Mouse (Mus musculus) MEL (cell line): ENCODE data around the gene Gbx2. TPM values are rescaled to one million over a fixed set of nuclear protein-coding genes. Genes with fewer than 3 reads are reported as not detected.

Experiments
- DNase-seq: peaks from one replicate; pipeline ENCODE4 v3.0.0; 2011; ENCODE audit warnings: low read depth, low spot score
- H3K27ac ChIP-seq: 2 replicates; pipeline ENCODE4 v1.5.1; 2012; ENCODE audit warnings: low read depth, mild to moderate bottlenecking, control low read depth, low read length, moderate library complexity; ENCODE audit not compliant: control insufficient read depth
- H3K27me3 ChIP-seq, 2 experiments: fragments of 150-350 bp in 1 of 2; sonication (generic) in 1 of 2; 2 replicates each; pipeline ENCODE4 v1.6.1; 2012; ENCODE audit warnings: low read length in 2 of 2, mild to moderate bottlenecking in 2 of 2, improper control_type of control experiment in 1 of 2, moderate library complexity in 1 of 2; ENCODE audit not compliant: insufficient read depth in 2 of 2, control insufficient read depth in 1 of 2
- H3K36me3 ChIP-seq, 2 experiments: 2 replicates each; pipeline ENCODE4 v1.6.1; 2012 to 2014; ENCODE audit warnings: low read length in 2 of 2, improper control_type of control experiment in 1 of 2, inconsistent platforms in 1 of 2, mild to moderate bottlenecking in 1 of 2; ENCODE audit not compliant: insufficient read depth in 2 of 2, control insufficient read depth in 1 of 2
- H3K4me1 ChIP-seq, 2 experiments: fragments of 150-350 bp in 1 of 2; sonication (generic) in 1 of 2; 2 replicates each; pipeline ENCODE4 v1.6.1; 2012; ENCODE audit warnings: low read length in 2 of 2, improper control_type of control experiment in 1 of 2, mild to moderate bottlenecking in 1 of 2; ENCODE audit not compliant: insufficient read depth in 2 of 2, control insufficient read depth in 1 of 2
- H3K4me3 ChIP-seq, 2 experiments: fragments of 150-350 bp in 1 of 2; sonication (generic) in 1 of 2; 2 replicates each; pipeline ENCODE4 v1.5.1; 2012; ENCODE audit warnings: low read depth in 2 of 2, low read length in 2 of 2, mild to moderate bottlenecking in 2 of 2, moderate library complexity in 2 of 2, control low read depth in 1 of 2, improper control_type of control experiment in 1 of 2; ENCODE audit not compliant: control insufficient read depth in 1 of 2, insufficient read depth in 1 of 2
- H3K79me2 ChIP-seq: 2 replicates; pipeline ENCODE4 v1.6.1; 2012; ENCODE audit warnings: mild to moderate bottlenecking, low read length, moderate library complexity; ENCODE audit not compliant: control insufficient read depth, poor library complexity, insufficient read depth
- H3K9ac ChIP-seq: 2 replicates; pipeline ENCODE4 v1.6.1; 2012; ENCODE audit warnings: low read depth, mild to moderate bottlenecking, control low read depth, low read length, moderate library complexity; ENCODE audit not compliant: control insufficient read depth, poor library complexity, severe bottlenecking
- H3K9me3 ChIP-seq: fragments of 150-350 bp; sonication (generic); replicated peaks from 2 replicates; pipeline ENCODE4 v1.6.1; 2012; ENCODE audit warnings: mild to moderate bottlenecking, low read length, improper control_type of control experiment, moderate library complexity; ENCODE audit not compliant: insufficient read depth
- BHLHE40 ChIP-seq: IDR thresholded peaks from 2 replicates; pipeline ENCODE4 v1.6.1; 2012; ENCODE audit warnings: low read depth, mild to moderate bottlenecking, inconsistent platforms, low read length, improper control_type of control experiment, borderline replicate concordance
- CTCF ChIP-seq, 3 experiments: IDR thresholded peaks in 2 of 3; conservative IDR thresholded peaks in 1 of 3; 2 replicates each; pipeline ENCODE4 v1.5.1; 2011 to 2012; ENCODE audit warnings: low read length in 3 of 3, low read depth in 2 of 3, mild to moderate bottlenecking in 2 of 3, improper control_type of control experiment in 1 of 3, inconsistent platforms in 1 of 3, mixed read lengths in 1 of 3, moderate library complexity in 1 of 3; ENCODE audit not compliant: control insufficient read depth in 1 of 3, insufficient read depth in 1 of 3, poor library complexity in 1 of 3, severe bottlenecking in 1 of 3
- ETS1 ChIP-seq: IDR thresholded peaks from 2 replicates; pipeline ENCODE4 v1.6.1; 2012; ENCODE audit warnings: low read depth, mild to moderate bottlenecking, inconsistent platforms, low read length, improper control_type of control experiment, moderate library complexity
- GABPA ChIP-seq: IDR thresholded peaks from 2 replicates; pipeline ENCODE4 v1.6.1; 2012; ENCODE audit warnings: low read depth, mild to moderate bottlenecking, inconsistent platforms, low read length, improper control_type of control experiment, moderate library complexity
- HCFC1 ChIP-seq: IDR thresholded peaks from 2 replicates; pipeline ENCODE4 v1.6.1; 2012; ENCODE audit warnings: low read depth, mild to moderate bottlenecking, inconsistent platforms, low read length, improper control_type of control experiment, moderate library complexity
- KAT2A ChIP-seq: conservative IDR thresholded peaks from 2 replicates; pipeline ENCODE4 v1.6.1; 2012; ENCODE audit warnings: low read depth, low read length, improper control_type of control experiment, inconsistent platforms
- MAFK ChIP-seq: IDR thresholded peaks from 2 replicates; pipeline ENCODE4 v1.6.1; 2011; ENCODE audit warnings: low read depth, mild to moderate bottlenecking, low read length, improper control_type of control experiment, borderline replicate concordance
- MAX ChIP-seq: IDR thresholded peaks from 2 replicates; pipeline ENCODE4 v1.6.1; 2011; ENCODE audit warnings: low read length, improper control_type of control experiment
- MXI1 ChIP-seq: IDR thresholded peaks from 2 replicates; pipeline ENCODE4 v1.6.1; 2011; ENCODE audit warnings: mild to moderate bottlenecking, low read depth, low read length, improper control_type of control experiment
- MYC ChIP-seq: IDR thresholded peaks from 2 replicates; pipeline ENCODE4 v1.6.1; 2011; ENCODE audit warnings: low read depth, mild to moderate bottlenecking, low read length, improper control_type of control experiment, moderate library complexity
- RAD21 ChIP-seq: IDR thresholded peaks from 2 replicates; pipeline ENCODE4 v1.6.1; 2011; ENCODE audit warnings: mild to moderate bottlenecking, low read depth, low read length, improper control_type of control experiment
- RCOR1 ChIP-seq: IDR thresholded peaks from 2 replicates; pipeline ENCODE4 v1.6.1; 2012; ENCODE audit warnings: low read depth, mild to moderate bottlenecking, inconsistent platforms, low read length, improper control_type of control experiment
- TAL1 ChIP-seq: IDR thresholded peaks from 2 replicates; pipeline ENCODE4 v1.6.1; 2012; ENCODE audit warnings: mild to moderate bottlenecking, inconsistent platforms, low read length, moderate library complexity, mixed read lengths
- UBTF ChIP-seq: IDR thresholded peaks from 2 replicates; pipeline ENCODE4 v1.6.1; 2012; ENCODE audit warnings: low read depth, mild to moderate bottlenecking, inconsistent platforms, low read length, improper control_type of control experiment, moderate library complexity, borderline replicate concordance; ENCODE audit not compliant: insufficient read depth
- USF1 ChIP-seq: IDR thresholded peaks from 2 replicates; pipeline ENCODE4 v1.6.1; 2014; ENCODE audit warnings: low read depth, mild to moderate bottlenecking, inconsistent platforms, low read length, improper control_type of control experiment, moderate library complexity
- ZMIZ1 ChIP-seq: IDR thresholded peaks from 2 replicates; pipeline ENCODE4 v1.6.1; 2012; ENCODE audit warnings: low read depth, mild to moderate bottlenecking, inconsistent platforms, low read length, improper control_type of control experiment, moderate library complexity
- ZNF384 ChIP-seq: IDR thresholded peaks from 2 replicates; pipeline ENCODE4 v1.6.1; 2012; ENCODE audit warnings: low read depth, mild to moderate bottlenecking, inconsistent platforms, low read length, improper control_type of control experiment
- polyA plus RNA-seq, 2 experiments: library from polyadenylated mRNA; stranded (reverse) in 1 of 2; unstranded in 1 of 2; fragments of >175 nt in 1 of 2; fragments of >200 nt in 1 of 2; gene quantifications; 2 replicates each; pipeline versions ENCODE4 v1.2.1 to v1.2.4; 2012; ENCODE audit warnings: low replicate concordance in 2 of 2, low read depth in 1 of 2; ENCODE audit not compliant: insufficient read length in 2 of 2, insufficient read depth in 1 of 2, missing spikeins in 1 of 2
- total RNA-seq: library from RNA; depleted of rRNA; stranded (reverse); fragments of 300-350 nt; gene quantifications from 2 replicates; pipeline ENCODE4 v1.2.3, GENCODE M21; 2012

The Gbx2 gene
- total and polyA plus RNA-seq, 3 experiments, result not detected

DNA sequence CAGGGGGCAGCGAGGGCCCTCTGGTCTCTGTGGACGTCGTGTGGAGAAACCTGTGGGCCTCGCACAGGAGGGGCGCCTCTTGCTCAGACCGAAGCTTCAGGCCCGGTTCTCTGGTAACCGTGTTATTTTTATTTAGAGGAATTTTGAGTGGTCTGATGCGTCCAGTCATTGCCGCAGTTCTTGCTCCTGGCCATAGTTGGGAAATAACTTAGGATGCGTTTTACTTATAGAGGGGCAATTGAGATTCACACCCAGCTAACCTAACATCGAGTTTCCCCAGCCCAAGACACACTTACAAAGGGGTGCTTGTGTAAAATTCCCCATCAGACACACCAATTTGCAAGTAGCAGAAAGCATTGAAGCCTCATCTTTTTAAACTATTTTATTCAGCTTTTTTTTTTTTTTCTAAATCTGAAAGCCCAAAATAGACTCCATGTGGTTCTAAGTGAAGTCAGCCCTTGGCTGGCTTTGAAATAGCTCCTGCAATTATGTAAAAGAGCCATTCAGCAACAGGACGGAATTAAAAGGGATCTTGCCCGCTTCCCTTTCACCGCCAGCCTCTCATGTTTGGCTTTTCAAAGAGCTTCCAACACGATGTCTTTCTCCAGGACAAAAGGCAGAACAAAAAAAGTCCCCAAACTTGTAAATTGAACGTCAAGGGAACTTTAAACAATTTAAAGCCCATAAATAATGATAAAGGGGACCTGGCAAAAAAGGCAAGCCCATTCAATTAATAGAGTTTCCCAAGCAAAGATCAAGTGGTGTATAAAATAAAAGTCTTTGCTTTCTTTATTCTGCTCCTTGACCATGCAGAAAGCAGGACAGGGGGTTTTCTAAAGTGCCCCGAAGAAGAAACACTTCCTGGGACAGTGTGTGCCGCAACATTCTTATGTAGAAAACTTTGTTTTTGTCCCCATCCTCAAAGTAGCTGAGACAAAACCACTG is 3.6 kb upstream of the Gbx2 start:
- no peaks in the 10 kb centered on the region for H3K4me1 ChIP-seq
- no peaks in the 10 kb centered on the region for H3K9me3 ChIP-seq
- no peak for TF ChIP-seq RCOR1
- no peak for TF ChIP-seq GABPA
- no peak for TF ChIP-seq ZNF384
- TF ChIP-seq ETS1, result no peak
- no peak for TF ChIP-seq RAD21
- TF ChIP-seq ZMIZ1, result no peak
- TF ChIP-seq MYC, result no peak
- TF ChIP-seq, all 39 proteins: peak for 0
- H3K27me3 ChIP-seq, result no peaks in the 10 kb centered on the region
- H3K27ac ChIP-seq, result no peak overlapping the region
- DNase-seq, result no peak
- no peak overlapping the region for H3K4me3 ChIP-seq
- no peaks in the 10 kb centered on the region for H3K36me3 ChIP-seq
- no peaks in the 10 kb centered on the region for H3K79me2 ChIP-seq
- no peak overlapping the region for H3K9ac ChIP-seq

- no peak overlapping the region for H3K4me3 ChIP-seq
- TF ChIP-seq RCOR1 (no peak), UBTF (no peak), HCFC1 (no peak), MAX (no peak), USF1 (no peak), TAL1 (no peak), KAT2A (no peak), MXI1 (no peak), ETS1 (no peak), ZMIZ1 (no peak), MYC (no peak), BHLHE40 (no peak), MAFK (no peak), CTCF (IDR thresholded peaks at IDR 0.05 in 2 of 3, conservative IDR thresholded peaks at IDR 0.05 in 1 of 3; ENCODE audit: control insufficient read depth in 1 of 3, insufficient read depth in 1 of 3, low read depth in 2 of 3, low read length in 3 of 3, poor library complexity in 1 of 3, severe bottlenecking in 1 of 3) (no peak), ZNF384 (no peak)
- H3K4me1 ChIP-seq, result no peaks in the 10 kb centered on the region
- no peaks in the 10 kb centered on the region for H3K79me2 ChIP-seq
- no peak overlapping the region for H3K9ac ChIP-seq
- H3K9me3 ChIP-seq, result no peaks in the 10 kb centered on the region
- H3K27me3 ChIP-seq, result no peaks in the 10 kb centered on the region
- no peak overlapping the region for H3K27ac ChIP-seq
- no peaks in the 10 kb centered on the region for H3K36me3 ChIP-seq
- DNase-seq, result no peak
Observed at GRCm38 (mm10) chr1:89933786-89934185, 2.8 kb upstream of the Gbx2 start.
